Mouse (Mus musculus) MEL (cell line): ENCODE data around the gene Strbp. TPM values are rescaled to one million over a fixed set of nuclear protein-coding genes. Genes with fewer than 3 reads are reported as not detected.

Experiments used
- DNase-seq: peaks from one replicate; pipeline ENCODE4 v3.0.0; 2011; ENCODE audit warnings: low read depth, low spot score
- H3K27ac ChIP-seq: 2 replicates; pipeline ENCODE4 v1.5.1; 2012; ENCODE audit warnings: low read depth, mild to moderate bottlenecking, control low read depth, low read length, moderate library complexity; ENCODE audit not compliant: control insufficient read depth
- H3K27me3 ChIP-seq, 2 experiments: fragments of 150-350 bp in 1 of 2; sonication (generic) in 1 of 2; 2 replicates each; pipeline ENCODE4 v1.6.1; 2012; ENCODE audit warnings: low read length in 2 of 2, mild to moderate bottlenecking in 2 of 2, improper control_type of control experiment in 1 of 2, moderate library complexity in 1 of 2; ENCODE audit not compliant: insufficient read depth in 2 of 2, control insufficient read depth in 1 of 2
- H3K36me3 ChIP-seq, 2 experiments: 2 replicates each; pipeline ENCODE4 v1.6.1; 2012 to 2014; ENCODE audit warnings: low read length in 2 of 2, improper control_type of control experiment in 1 of 2, inconsistent platforms in 1 of 2, mild to moderate bottlenecking in 1 of 2; ENCODE audit not compliant: insufficient read depth in 2 of 2, control insufficient read depth in 1 of 2
- H3K4me1 ChIP-seq, 2 experiments: fragments of 150-350 bp in 1 of 2; sonication (generic) in 1 of 2; 2 replicates each; pipeline ENCODE4 v1.6.1; 2012; ENCODE audit warnings: low read length in 2 of 2, improper control_type of control experiment in 1 of 2, mild to moderate bottlenecking in 1 of 2; ENCODE audit not compliant: insufficient read depth in 2 of 2, control insufficient read depth in 1 of 2
- H3K4me3 ChIP-seq, 2 experiments: fragments of 150-350 bp in 1 of 2; sonication (generic) in 1 of 2; 2 replicates each; pipeline ENCODE4 v1.5.1; 2012; ENCODE audit warnings: low read depth in 2 of 2, low read length in 2 of 2, mild to moderate bottlenecking in 2 of 2, moderate library complexity in 2 of 2, control low read depth in 1 of 2, improper control_type of control experiment in 1 of 2; ENCODE audit not compliant: control insufficient read depth in 1 of 2, insufficient read depth in 1 of 2
- H3K79me2 ChIP-seq: 2 replicates; pipeline ENCODE4 v1.6.1; 2012; ENCODE audit warnings: mild to moderate bottlenecking, low read length, moderate library complexity; ENCODE audit not compliant: control insufficient read depth, poor library complexity, insufficient read depth
- H3K9ac ChIP-seq: 2 replicates; pipeline ENCODE4 v1.6.1; 2012; ENCODE audit warnings: low read depth, mild to moderate bottlenecking, control low read depth, low read length, moderate library complexity; ENCODE audit not compliant: control insufficient read depth, poor library complexity, severe bottlenecking
- H3K9me3 ChIP-seq: fragments of 150-350 bp; sonication (generic); replicated peaks from 2 replicates; pipeline ENCODE4 v1.6.1; 2012; ENCODE audit warnings: mild to moderate bottlenecking, low read length, improper control_type of control experiment, moderate library complexity; ENCODE audit not compliant: insufficient read depth
- E2F4 ChIP-seq: IDR thresholded peaks from 2 replicates; pipeline ENCODE4 v1.6.1; 2011; ENCODE audit warnings: low read depth, low read length, improper control_type of control experiment, borderline replicate concordance
- ELF1 ChIP-seq: IDR thresholded peaks from 2 replicates; pipeline ENCODE4 v1.6.1; 2014; ENCODE audit warnings: low read depth, mild to moderate bottlenecking, inconsistent platforms, low read length, improper control_type of control experiment, moderate library complexity
- EP300 ChIP-seq, 2 experiments: IDR thresholded peaks; 2 replicates each; pipeline ENCODE4 v1.6.1; 2011; ENCODE audit warnings: improper control_type of control experiment in 2 of 2, low read length in 2 of 2, low read depth in 1 of 2, mild to moderate bottlenecking in 1 of 2
- GATA1 ChIP-seq: IDR thresholded peaks from 2 replicates; pipeline ENCODE4 v1.6.1; 2011; ENCODE audit warnings: low read depth, low read length, improper control_type of control experiment
- MXI1 ChIP-seq: IDR thresholded peaks from 2 replicates; pipeline ENCODE4 v1.6.1; 2011; ENCODE audit warnings: mild to moderate bottlenecking, low read depth, low read length, improper control_type of control experiment
- NRF1 ChIP-seq: IDR thresholded peaks from 2 replicates; pipeline ENCODE4 v1.6.1; 2014; ENCODE audit warnings: low read depth, mild to moderate bottlenecking, inconsistent platforms, low read length, improper control_type of control experiment, moderate library complexity; ENCODE audit not compliant: poor library complexity, insufficient read depth, severe bottlenecking
- POLR2A ChIP-seq, 2 experiments: IDR thresholded peaks; 2 replicates each; pipeline ENCODE4 v1.6.1; 2011 to 2012; ENCODE audit warnings: low read length in 2 of 2, mild to moderate bottlenecking in 2 of 2, control low read depth in 1 of 2, improper control_type of control experiment in 1 of 2, low read depth in 1 of 2, moderate library complexity in 1 of 2; ENCODE audit not compliant: control insufficient read depth in 1 of 2, insufficient read depth in 1 of 2, poor library complexity in 1 of 2
- RCOR1 ChIP-seq: IDR thresholded peaks from 2 replicates; pipeline ENCODE4 v1.6.1; 2012; ENCODE audit warnings: low read depth, mild to moderate bottlenecking, inconsistent platforms, low read length, improper control_type of control experiment
- SIN3A ChIP-seq: IDR thresholded peaks from 2 replicates; pipeline ENCODE4 v1.6.1; 2012; ENCODE audit warnings: low read length, improper control_type of control experiment, inconsistent platforms
- TCF12 ChIP-seq: IDR thresholded peaks from 2 replicates; pipeline ENCODE4 v1.6.1; 2014; ENCODE audit warnings: low read depth, mild to moderate bottlenecking, inconsistent platforms, low read length, improper control_type of control experiment, moderate library complexity
- USF1 ChIP-seq: IDR thresholded peaks from 2 replicates; pipeline ENCODE4 v1.6.1; 2014; ENCODE audit warnings: low read depth, mild to moderate bottlenecking, inconsistent platforms, low read length, improper control_type of control experiment, moderate library complexity
- ZMIZ1 ChIP-seq: IDR thresholded peaks from 2 replicates; pipeline ENCODE4 v1.6.1; 2012; ENCODE audit warnings: low read depth, mild to moderate bottlenecking, inconsistent platforms, low read length, improper control_type of control experiment, moderate library complexity
- ZNF384 ChIP-seq: IDR thresholded peaks from 2 replicates; pipeline ENCODE4 v1.6.1; 2012; ENCODE audit warnings: low read depth, mild to moderate bottlenecking, inconsistent platforms, low read length, improper control_type of control experiment
- polyA plus RNA-seq, 2 experiments: library from polyadenylated mRNA; stranded (reverse) in 1 of 2; unstranded in 1 of 2; fragments of >175 nt in 1 of 2; fragments of >200 nt in 1 of 2; gene quantifications; 2 replicates each; pipeline versions ENCODE4 v1.2.1 to v1.2.4; 2012; ENCODE audit warnings: low replicate concordance in 2 of 2, low read depth in 1 of 2; ENCODE audit not compliant: insufficient read length in 2 of 2, insufficient read depth in 1 of 2, missing spikeins in 1 of 2
- total RNA-seq: library from RNA; depleted of rRNA; stranded (reverse); fragments of 300-350 nt; gene quantifications from 2 replicates; pipeline ENCODE4 v1.2.3, GENCODE M21; 2012

Gene Strbp
- total and polyA plus RNA-seq, 3 experiments = 30.6 to 123 (median 59.8) TPM

DNA sequence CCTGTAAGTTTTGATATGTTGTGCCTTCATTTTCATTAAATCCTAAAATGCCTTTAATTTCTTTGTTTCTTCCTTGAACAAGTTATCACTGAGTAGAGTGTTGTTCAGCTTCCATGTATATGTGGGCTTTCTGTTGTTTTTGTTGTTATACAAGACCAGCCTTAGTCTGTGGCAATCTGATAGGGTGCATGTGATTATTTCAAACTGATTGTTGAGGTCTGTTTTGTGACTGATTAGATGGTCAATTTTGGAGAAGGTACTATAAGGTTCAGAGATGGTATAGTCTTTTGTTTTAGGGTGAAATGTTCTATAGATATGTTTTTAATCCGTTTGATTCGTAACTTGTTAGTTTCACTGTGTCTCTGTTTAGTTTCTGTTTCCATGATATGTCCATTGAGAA lies 223.6 kb downstream of the Strbp start (continued):
- no peak for TF ChIP-seq ZMIZ1

DNA sequence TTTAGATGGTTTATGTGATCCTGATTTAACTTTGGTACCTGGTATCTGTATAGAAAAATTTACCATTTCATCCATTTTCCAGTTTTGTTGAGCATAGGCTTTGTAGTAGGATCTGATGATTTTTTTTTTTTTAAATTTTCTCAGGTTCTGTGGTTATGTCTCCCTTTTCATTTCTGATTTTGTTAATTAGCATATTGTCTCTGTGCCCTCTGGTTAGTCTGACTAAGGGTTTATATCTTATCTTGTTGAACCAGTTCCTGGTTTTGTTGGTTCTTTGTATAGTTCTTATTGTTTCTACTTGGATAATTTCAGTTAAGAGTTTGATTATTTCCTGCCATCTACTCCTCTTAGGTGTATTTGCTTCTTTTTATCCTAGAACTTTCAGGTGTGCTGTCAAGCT lies 224.1 kb downstream of the Strbp start:
- Histone ChIP-seq H3K27me3 (no peaks in the 10 kb centered on the region), H3K4me3 (no peak overlapping the region), H3K4me1 (peaks cover 5 to 9% of the 10 kb centered on the region in 2 experiments), H3K9me3 (no peaks in the 10 kb centered on the region), H3K36me3 (peaks cover 3 to 25% of the 10 kb centered on the region in 2 experiments; a peak in 3 of 4 replicates), H3K27ac (peak overlapping the region; percentile 42), H3K9ac (no peak overlapping the region), H3K79me2 (no peaks in the 10 kb centered on the region)
- TF ChIP-seq USF1 (no peak), MXI1 (no peak), GATA1 (peak; percentile 79), E2F4 (no peak), RCOR1 (peak; percentile 94), TCF12 (peak; percentile 62), EP300 (IDR thresholded peaks at IDR 0.05; ENCODE audit: low read depth in 1 of 2, low read length in 2 of 2) (peak; percentile 70 to 76), ZNF384 (peak; percentile 85)
- DNase-seq = peak; percentile 54

DNA sequence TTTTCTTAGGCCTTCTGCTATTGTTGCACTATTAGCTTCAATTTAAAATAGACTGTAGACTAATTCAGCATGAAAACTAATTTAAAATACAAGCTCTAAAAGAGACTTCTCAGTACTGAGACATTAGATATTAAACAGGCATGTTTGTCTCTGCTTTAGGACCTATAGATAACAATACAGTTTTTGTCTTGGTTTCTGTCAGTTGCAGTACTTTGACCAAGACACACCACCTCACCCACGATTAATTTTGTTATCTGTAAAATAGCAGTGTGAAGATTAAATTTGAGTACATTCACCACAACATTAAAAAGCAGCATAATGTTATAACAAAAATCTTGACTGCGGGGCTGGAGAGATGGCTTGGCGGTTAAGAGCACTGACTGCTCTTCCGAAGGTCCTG lies 237.4 kb downstream of the Strbp start:
- Histone ChIP-seq H3K27ac (no peak overlapping the region), H3K79me2 (no peaks in the 10 kb centered on the region; the same call in 1 of the 2 replicates), H3K36me3 (peaks cover 2 to 12% of the 10 kb centered on the region in 2 experiments), H3K9me3 (no peaks in the 10 kb centered on the region), H3K9ac (no peak overlapping the region), H3K4me3 (peak overlapping the region in 1 of 2 experiments; percentile 1; a peak in 1 of 4 replicates), H3K4me1 (peaks cover 0 to 11% of the 10 kb centered on the region in 2 experiments; a peak in 3 of 4 replicates), H3K27me3 (no peaks in the 10 kb centered on the region)
- no peak for DNase-seq
- 0 out of 2 replicates have a peak, but pooled peaks have one; percentile 25 for TF ChIP-seq TCF12
- no peak for TF ChIP-seq NRF1
- 0 out of 2 replicates have a peak, but pooled peaks have one; percentile 24 for TF ChIP-seq MXI1
- peak; percentile 51; the same call in 1 of the 2 replicates for TF ChIP-seq SIN3A
- TF ChIP-seq EP300 (IDR thresholded peaks at IDR 0.05; ENCODE audit: low read depth in 1 of 2, low read length in 2 of 2) = peak; percentile 63 to 66
- TF ChIP-seq POLR2A (IDR thresholded peaks at IDR 0.05; ENCODE audit: control insufficient read depth in 1 of 2, insufficient read depth in 1 of 2, low read depth in 1 of 2, low read length in 2 of 2, poor library complexity in 1 of 2) = no peak
- no peak for TF ChIP-seq ELF1
- TF ChIP-seq GATA1 = 0 out of 2 replicates have a peak, but pooled peaks have one; percentile 37
